Mouse (Mus musculus) intestine, embryonic 14.5 days (tissue): ENCODE measurements around the gene Mrpl53. TPM values are rescaled to one million over a fixed set of nuclear protein-coding genes. Genes with fewer than 3 reads are reported as not detected.

ENCODE experiments used
- ATAC-seq: fragments of 200-750 bp; cut with Nextera tagmentation; replicated peaks from 2 replicates; pipeline ENCODE4 v1.8.0; 2017; ENCODE audit warnings: low read depth, moderate number of reproducible peaks, moderate TSS enrichment, moderate library complexity; ENCODE audit not compliant: low FRiP score, low TSS enrichment
- DNase-seq: peaks from one replicate; pipeline ENCODE4 v3.0.0-alpha.2; 2018; ENCODE audit warnings: low spot score
- H3K27ac ChIP-seq: fragments of 300-500 bp; sonication (generic); 2 replicates; pipeline ENCODE4 v1.5.1; 2014; ENCODE audit warnings: low read depth, mild to moderate bottlenecking, control low read depth
- H3K27me3 ChIP-seq: fragments of 300-500 bp; sonication (generic); replicated peaks from 2 replicates; pipeline ENCODE4 v1.6.1; 2014; ENCODE audit warnings: low read length, control low read depth; ENCODE audit not compliant: control insufficient read depth, insufficient read depth
- H3K36me3 ChIP-seq: fragments of 300-500 bp; sonication (generic); 2 replicates; pipeline ENCODE4 v1.6.1; 2014; ENCODE audit warnings: low read length, control low read depth; ENCODE audit not compliant: control insufficient read depth, insufficient read depth
- H3K4me1 ChIP-seq: fragments of 300-500 bp; sonication (generic); replicated peaks from 2 replicates; pipeline ENCODE4 v1.6.1; 2014; ENCODE audit warnings: low read length, control low read depth, mixed read lengths; ENCODE audit not compliant: control insufficient read depth, insufficient read depth
- H3K4me2 ChIP-seq: fragments of 300-500 bp; sonication (generic); 2 replicates; pipeline ENCODE4 v1.6.1; 2014; ENCODE audit warnings: low read length
- H3K4me3 ChIP-seq: fragments of 300-500 bp; sonication (generic); 2 replicates; pipeline ENCODE4 v1.5.1; 2014; ENCODE audit warnings: low read depth, low read length, control low read depth, mixed read lengths
- H3K9ac ChIP-seq: fragments of 300-500 bp; sonication (generic); 2 replicates; pipeline ENCODE4 v1.6.1; 2014; ENCODE audit warnings: mild to moderate bottlenecking, low read length
- H3K9me3 ChIP-seq: fragments of 300-500 bp; sonication (generic); 2 replicates; pipeline ENCODE4 v1.6.1; 2016; ENCODE audit warnings: low read length, control low read depth; ENCODE audit not compliant: control insufficient read depth
- WGBS: fragments of 180-500 bp; shearing (Covaris S2); extraction: QIAGEN DNeasy Blood & Tissue Kit; methylation state at CpG from one replicate; pipeline ENCODE4 v1.1.7; 2014; 5-methylcytosine and 5-hydroxymethylcytosine counted together
- polyA plus RNA-seq: library from polyadenylated mRNA; unstranded; fragments of >200 nt; fragmentation: Nextera tagmentation; extraction: Ambion mirVana; gene quantifications from 2 replicates; pipeline ENCODE4 v1.2.1, GENCODE M21; 2014

The Mrpl53 gene
- polyA plus RNA-seq, 1 experiment from 2014 or later: 136 TPM

GRCm38 (mm10) chr6:83134951-83135513, 26.2 kb downstream of the Mrpl53 start, which contains the start of gene Rtkn:
Gene Rtkn, plus strand, starts transcription at chr6:83135463.
- no peak for DNase-seq
- Histone ChIP-seq H3K4me3 (peak within 1 kb of the TSS; percentile 64), H3K9me3 (no peaks in the 10 kb centered on the region), H3K27me3 (no peaks in the 10 kb centered on the region), H3K4me1 (peaks cover 31% of the 10 kb centered on the region), H3K36me3 (no peaks in the 10 kb centered on the region), H3K27ac (peak within 1 kb of the TSS; percentile 100), H3K4me2 (peak within 1 kb of the TSS; percentile 80), H3K9ac (peak within 1 kb of the TSS; percentile 93)
- ATAC-seq: no peak
- 63% methylated on average over 7 of the region's 7 CpGs for WGBS

- ATAC-seq (no peak), DNase-seq (no peak)
- Histone ChIP-seq H3K9ac (peak overlapping the region; percentile 93), H3K4me2 (peak overlapping the region; percentile 80), H3K4me3 (peak overlapping the region; percentile 64), H3K27ac (peak overlapping the region; percentile 100), H3K9me3 (no peaks in the 10 kb centered on the region), H3K36me3 (no peaks in the 10 kb centered on the region), H3K4me1 (peaks cover 31% of the 10 kb centered on the region), H3K27me3 (no peaks in the 10 kb centered on the region)
- WGBS: 5% methylated on average over 37 of the region's 37 CpGs
Observed at GRCm38 (mm10) chr6:83135571-83136161, 26.8 kb downstream of the Mrpl53 start.

GRCm38 (mm10) chr6:83136291-83136880, 27.5 kb downstream of the Mrpl53 start:
- Histone ChIP-seq H3K4me3 (peak overlapping the region; percentile 64), H3K27ac (peak overlapping the region; percentile 100), H3K4me1 (peaks cover 32% of the 10 kb centered on the region), H3K9ac (peak overlapping the region; percentile 93), H3K27me3 (no peaks in the 10 kb centered on the region), H3K9me3 (no peaks in the 10 kb centered on the region), H3K36me3 (no peaks in the 10 kb centered on the region), H3K4me2 (peak overlapping the region; percentile 80)
- DNase-seq (no peak), ATAC-seq (0 out of 2 replicates have a peak, but pooled peaks have one; percentile 1)
- 21% methylated on average over 5 of the region's 5 CpGs for WGBS

- DNase-seq: peak; percentile 95
- no peaks in the 10 kb centered on the region for H3K9me3 ChIP-seq
- no peaks in the 10 kb centered on the region for H3K36me3 ChIP-seq
- peak overlapping the region; percentile 80 for H3K4me2 ChIP-seq
- H3K4me1 ChIP-seq: peaks cover 38% of the 10 kb centered on the region
- H3K27ac ChIP-seq: peak overlapping the region; percentile 100
- peak overlapping the region; percentile 64 for H3K4me3 ChIP-seq
- peak overlapping the region; percentile 93 for H3K9ac ChIP-seq
- no peaks in the 10 kb centered on the region for H3K27me3 ChIP-seq
- under 1% methylated on average over 25 of the region's 26 CpGs for WGBS
- peak; percentile 83 for ATAC-seq
Observed at GRCm38 (mm10) chr6:83136881-83137575, 28.2 kb downstream of the Mrpl53 start.

- H3K9ac ChIP-seq: peak overlapping the region; percentile 93
- DNase-seq: no peak
- no peaks in the 10 kb centered on the region for H3K9me3 ChIP-seq
- peak overlapping the region; percentile 80 for H3K4me2 ChIP-seq
- H3K36me3 ChIP-seq: no peaks in the 10 kb centered on the region
- no peaks in the 10 kb centered on the region for H3K27me3 ChIP-seq
- WGBS: 0% methylated on average over 12 of the region's 12 CpGs
- H3K4me3 ChIP-seq: peak overlapping the region; percentile 64
- peaks cover 43% of the 10 kb centered on the region for H3K4me1 ChIP-seq
- H3K27ac ChIP-seq: peak overlapping the region; percentile 100
- peak; percentile 69 for ATAC-seq
Observed at GRCm38 (mm10) chr6:83137576-83137950, 28.7 kb downstream of the Mrpl53 start.

DNA sequence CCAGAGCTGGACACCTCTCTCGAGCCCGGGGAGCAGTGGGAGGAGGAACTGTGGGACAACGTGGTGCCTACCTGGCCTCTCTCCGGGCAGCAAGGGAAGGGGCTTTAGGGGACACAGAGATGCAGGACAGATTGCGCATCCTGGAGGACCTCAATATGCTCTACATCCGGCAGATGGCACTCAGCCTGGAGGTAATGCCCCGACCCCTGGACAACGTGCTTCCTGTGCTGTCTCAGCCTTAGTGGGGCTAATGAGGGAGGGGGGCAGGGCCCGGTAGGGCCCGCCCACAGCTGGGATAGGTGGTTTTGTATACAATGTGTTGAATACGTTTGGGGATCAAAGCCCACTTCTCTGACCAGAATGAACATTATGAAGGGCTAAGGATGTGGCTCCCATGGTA, 29.2 kb downstream of the Mrpl53 start:
- Histone ChIP-seq H3K9ac (peak overlapping the region; percentile 93), H3K4me3 (peak overlapping the region; percentile 64), H3K27me3 (no peaks in the 10 kb centered on the region), H3K4me1 (peaks cover 43% of the 10 kb centered on the region), H3K27ac (peak overlapping the region; percentile 100), H3K9me3 (no peaks in the 10 kb centered on the region), H3K36me3 (no peaks in the 10 kb centered on the region), H3K4me2 (peak overlapping the region; percentile 80)
- no peak for DNase-seq
- ATAC-seq: peak; percentile 34; the same call in 1 of the 2 replicates
- 0% methylated on average over 11 of the region's 11 CpGs for WGBS

GRCm38 (mm10) chr6:83140044-83140443, 31.2 kb downstream of the Mrpl53 start:
- DNase-seq: no peak
- Histone ChIP-seq H3K4me1 (peaks cover 39% of the 10 kb centered on the region), H3K27ac (no peak overlapping the region), H3K9ac (no peak overlapping the region), H3K4me3 (no peak overlapping the region), H3K4me2 (no peak overlapping the region), H3K9me3 (no peaks in the 10 kb centered on the region), H3K27me3 (no peaks in the 10 kb centered on the region), H3K36me3 (no peaks in the 10 kb centered on the region; the same call in 1 of the 2 replicates)
- no peak for ATAC-seq
- 86% methylated on average over 8 of the region's 8 CpGs for WGBS

GRCm38 (mm10) chr6:83141636-83142035, 32.8 kb downstream of the Mrpl53 start:
- peaks cover 29% of the 10 kb centered on the region for H3K4me1 ChIP-seq
- H3K36me3 ChIP-seq: peaks cover 9% of the 10 kb centered on the region
- DNase-seq: no peak
- no peaks in the 10 kb centered on the region for H3K9me3 ChIP-seq
- no peak overlapping the region for H3K9ac ChIP-seq
- H3K4me3 ChIP-seq: peak overlapping the region; percentile 18
- ATAC-seq: no peak
- 33% methylated on average over 4 of the region's 4 CpGs for WGBS
- peak overlapping the region; percentile 51 for H3K4me2 ChIP-seq
- H3K27me3 ChIP-seq: no peaks in the 10 kb centered on the region
- no peak overlapping the region for H3K27ac ChIP-seq
